Comparison of ENCODE assay signal across 1 mouse cellular context in the genomic region with DNA sequence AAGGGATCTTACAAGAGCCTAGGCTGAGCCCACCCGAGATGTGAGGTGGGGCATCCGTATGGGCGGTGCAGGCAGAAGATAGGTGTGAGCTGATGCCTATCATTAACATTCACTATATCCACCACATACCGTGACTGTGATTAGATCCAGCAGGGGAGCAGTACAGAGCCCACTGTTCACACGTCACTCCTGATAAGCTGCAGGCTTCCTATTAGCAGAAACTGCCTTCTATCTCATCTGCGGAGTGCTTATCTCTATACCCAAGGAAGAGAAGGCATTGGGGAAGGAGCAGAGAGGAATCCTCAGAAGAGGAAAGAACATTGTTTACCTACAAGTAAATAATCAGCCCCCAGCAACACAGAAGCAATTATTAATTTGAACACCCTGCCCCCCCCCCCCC.
TF ChIP-seq lines count a peak whose summit lies in the region.

No protein-coding gene starts in this region.

TF ChIP-seq in MEL, 35 proteins besides CTCF, POLR2A, EP300 and RAD21 (continued from another document):
- peak; percentile 22; the same call in 1 of the 2 replicates for TF ChIP-seq TAL1 (IDR thresholded peaks at IDR 0.05; ENCODE audit: low read length)
- TF ChIP-seq USF1 (IDR thresholded peaks at IDR 0.05; ENCODE audit: low read depth, low read length), result no peak
- peak; percentile 91 for TF ChIP-seq TCF12 (IDR thresholded peaks at IDR 0.05; ENCODE audit: low read depth, low read length)
- peak; percentile 48; the same call in 1 of the 2 replicates for TF ChIP-seq HCFC1 (IDR thresholded peaks at IDR 0.05; ENCODE audit: low read depth, low read length)
- no peak for TF ChIP-seq CHD1 (IDR thresholded peaks at IDR 0.05; ENCODE audit: low read depth, low read length)
- no peak for TF ChIP-seq UBTF (IDR thresholded peaks at IDR 0.05; ENCODE audit: borderline replicate concordance, insufficient read depth, low read depth, low read length)
- no peak for TF ChIP-seq E2F4 (IDR thresholded peaks at IDR 0.05; ENCODE audit: borderline replicate concordance, low read depth, low read length)
- TF ChIP-seq NELFE (IDR thresholded peaks at IDR 0.05; ENCODE audit: low read depth, low read length), result no peak
- TF ChIP-seq POLR2AphosphoS2 (IDR thresholded peaks at IDR 0.05; ENCODE audit: low read length), result no peak
- TF ChIP-seq MAX (IDR thresholded peaks at IDR 0.05; ENCODE audit: low read length), result no peak
- no peak for TF ChIP-seq ZMIZ1 (IDR thresholded peaks at IDR 0.05; ENCODE audit: low read depth, low read length)
- peak; percentile 53; the same call in 1 of the 2 replicates for TF ChIP-seq BHLHE40 (IDR thresholded peaks at IDR 0.05; ENCODE audit: borderline replicate concordance, low read depth, low read length)
- no peak for TF ChIP-seq MYB (IDR thresholded peaks at IDR 0.05; ENCODE audit: low read depth, low read length)
TF ChIP-seq in MEL: peak in this region for 12.
